Mouse (Mus musculus): Measurements from ENCODE around the gene Pappa.

Pappa gene

DNA sequence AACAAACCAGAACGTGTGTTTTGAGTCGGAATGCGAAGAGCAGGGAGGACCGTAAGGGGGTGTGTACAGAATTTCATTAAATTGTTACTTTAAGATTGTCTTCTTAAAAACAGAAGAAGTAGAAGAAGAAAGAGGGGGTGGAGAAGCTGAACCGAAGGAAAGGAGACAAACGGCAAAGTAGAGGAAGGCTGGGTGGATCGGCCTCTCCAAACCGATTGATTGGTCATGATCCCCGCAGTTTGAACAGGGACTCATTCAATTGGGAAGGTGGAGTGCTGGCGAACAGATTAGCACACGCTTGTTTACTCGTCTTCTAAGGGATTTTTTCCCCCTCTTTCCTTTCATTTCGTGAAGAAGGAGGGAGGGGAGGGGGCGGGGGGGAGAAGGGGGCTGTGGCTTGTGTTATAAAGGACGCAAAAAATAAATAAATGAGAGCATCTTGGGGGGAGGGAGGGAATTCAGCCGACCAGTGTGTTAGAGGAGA lies at the start of gene Pappa:
Gene Pappa, plus strand, starts transcription at position 434 of the 484 bp plus-strand sequence.
- peak; percentile 18 for DNase-seq (ENCODE audit: low read depth, low spot score)

DNA sequence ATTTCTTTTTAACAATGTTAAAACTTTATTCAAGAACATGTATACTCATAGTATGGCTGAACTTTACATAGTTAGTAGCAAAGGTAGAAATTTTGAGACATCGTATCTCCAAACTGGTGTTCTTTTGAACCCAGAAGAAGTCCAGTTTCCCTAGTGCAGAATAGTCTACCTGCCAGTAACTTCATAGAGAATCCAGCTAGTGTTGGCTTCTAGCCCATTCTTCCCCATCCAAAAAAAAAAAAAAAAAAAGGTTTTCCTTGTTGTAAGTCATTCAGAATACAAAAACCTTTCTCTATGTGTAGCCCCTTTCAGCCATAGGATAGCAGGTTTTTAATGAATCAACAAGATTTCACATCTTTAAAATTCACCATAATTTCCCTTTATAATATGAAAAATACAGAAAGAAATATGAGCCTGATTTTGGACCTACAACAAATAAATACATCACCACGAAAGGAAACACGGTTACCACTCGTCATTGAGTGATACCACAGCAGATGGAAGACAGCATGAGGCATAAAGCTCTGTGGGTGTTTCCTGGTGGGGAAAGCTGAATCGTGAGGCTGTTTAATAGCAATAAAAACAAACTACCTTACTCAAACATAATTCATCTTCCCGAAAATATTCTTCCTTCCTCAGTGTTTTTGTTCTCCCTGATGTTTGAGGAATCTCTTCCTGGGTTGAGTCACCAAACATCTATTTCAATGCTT lies 45.9 kb upstream of the Pappa start:
- no peak for DNase-seq (ENCODE audit: low read depth, low spot score)

DNA sequence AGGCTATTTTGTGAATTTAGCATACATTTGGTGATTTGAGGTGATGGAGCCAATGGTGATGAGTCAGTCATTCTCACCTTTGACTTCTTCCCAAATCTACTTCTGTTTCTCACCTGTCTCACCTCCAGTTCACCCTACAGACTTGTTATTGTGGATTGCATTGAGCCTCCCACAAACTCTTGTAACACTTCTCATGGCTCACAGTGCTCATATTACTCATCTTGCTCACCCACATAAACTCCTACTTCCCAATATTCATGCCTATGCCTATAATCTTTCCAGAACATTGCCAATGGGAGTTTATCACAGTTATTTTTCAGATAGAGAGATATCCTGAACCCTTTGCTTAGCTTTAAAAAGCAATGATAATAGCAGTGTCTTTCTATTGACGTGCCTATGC lies 37.1 kb upstream of the Pappa start:
- no peak for DNase-seq (ENCODE audit: low read depth, low spot score)

DNA sequence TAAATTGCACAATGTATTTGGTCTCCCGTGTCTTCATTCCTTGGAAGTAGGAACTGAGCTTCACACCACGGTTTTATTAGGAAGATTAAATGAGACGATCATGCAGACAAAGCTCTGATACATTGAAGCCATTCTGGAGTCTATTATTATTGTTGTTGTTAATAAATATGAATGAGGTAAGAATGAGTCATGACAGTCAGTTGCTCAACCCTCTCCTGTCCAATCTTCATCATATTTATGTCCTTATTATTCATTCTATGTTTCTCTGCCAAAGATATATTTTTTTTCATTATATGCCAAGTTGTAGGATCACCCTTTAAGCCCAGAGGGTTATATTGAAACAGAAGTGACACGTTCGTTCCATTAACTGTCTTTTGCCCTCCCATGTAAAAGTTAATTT lies 36.4 kb upstream of the Pappa start:
- DNase-seq (ENCODE audit: low read depth, low spot score) = no peak

DNA sequence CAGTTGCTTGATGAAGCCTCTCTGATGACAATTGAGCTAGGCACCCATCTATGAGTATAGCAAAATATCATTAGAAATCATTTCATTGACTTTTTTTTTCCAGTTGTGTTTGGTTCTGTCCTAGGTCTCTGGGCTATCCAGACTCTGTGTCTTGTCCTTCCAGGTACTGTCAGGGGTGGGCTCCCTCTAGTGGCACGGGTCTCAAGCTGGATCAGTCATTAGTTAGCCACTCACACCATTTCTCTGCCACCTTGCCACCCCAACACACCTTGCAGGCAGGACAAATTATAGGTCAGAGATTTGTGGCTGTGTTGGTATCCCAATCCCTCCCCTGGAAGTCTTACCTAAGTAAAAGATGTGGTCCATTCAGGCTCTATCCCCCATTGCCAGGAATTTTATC lies 31.8 kb upstream of the Pappa start:
- peak; percentile 44 for DNase-seq (ENCODE audit: low read depth, low spot score)

DNA sequence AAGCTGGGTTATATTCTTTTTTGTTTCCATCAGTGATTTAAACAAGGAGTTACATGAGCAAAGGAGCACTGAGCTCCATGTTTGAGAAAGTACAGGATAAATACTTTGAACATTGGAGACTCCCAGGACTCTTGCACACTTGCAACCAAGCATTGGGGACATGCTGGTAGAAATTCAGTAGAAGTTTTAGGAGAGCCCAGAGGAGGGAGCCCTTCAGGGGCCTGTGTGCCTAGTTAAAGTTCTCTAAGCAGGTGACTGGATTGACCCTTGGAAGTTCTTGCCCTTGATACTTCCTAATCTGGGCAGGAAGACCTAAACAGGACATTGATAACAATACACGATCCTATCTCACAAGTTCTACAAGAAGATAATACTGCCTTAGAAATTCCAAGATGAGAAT lies 3.6 kb upstream of the Pappa start:
- DNase-seq (ENCODE audit: low read depth, low spot score) = no peak

DNA sequence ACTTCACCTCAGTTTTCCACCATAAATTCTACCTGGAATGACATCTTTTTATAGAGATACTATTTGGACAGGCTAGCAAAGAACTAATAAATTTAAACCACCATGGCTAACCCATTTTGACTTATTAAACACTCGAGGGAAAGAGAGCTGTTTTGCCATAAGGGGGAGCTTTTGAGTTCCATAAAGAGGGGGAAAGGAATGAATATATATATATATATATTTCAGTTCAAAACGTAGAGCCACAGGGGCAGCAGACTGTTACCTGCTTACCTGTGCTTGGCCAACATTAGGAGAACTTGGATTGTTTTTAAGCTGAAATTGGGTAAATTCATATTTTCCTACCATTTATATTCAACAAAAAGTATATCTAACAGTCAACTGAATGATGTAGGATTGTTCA lies 1.1 kb upstream of the Pappa start:
- DNase-seq (ENCODE audit: low read depth, low spot score) = no peak

DNA sequence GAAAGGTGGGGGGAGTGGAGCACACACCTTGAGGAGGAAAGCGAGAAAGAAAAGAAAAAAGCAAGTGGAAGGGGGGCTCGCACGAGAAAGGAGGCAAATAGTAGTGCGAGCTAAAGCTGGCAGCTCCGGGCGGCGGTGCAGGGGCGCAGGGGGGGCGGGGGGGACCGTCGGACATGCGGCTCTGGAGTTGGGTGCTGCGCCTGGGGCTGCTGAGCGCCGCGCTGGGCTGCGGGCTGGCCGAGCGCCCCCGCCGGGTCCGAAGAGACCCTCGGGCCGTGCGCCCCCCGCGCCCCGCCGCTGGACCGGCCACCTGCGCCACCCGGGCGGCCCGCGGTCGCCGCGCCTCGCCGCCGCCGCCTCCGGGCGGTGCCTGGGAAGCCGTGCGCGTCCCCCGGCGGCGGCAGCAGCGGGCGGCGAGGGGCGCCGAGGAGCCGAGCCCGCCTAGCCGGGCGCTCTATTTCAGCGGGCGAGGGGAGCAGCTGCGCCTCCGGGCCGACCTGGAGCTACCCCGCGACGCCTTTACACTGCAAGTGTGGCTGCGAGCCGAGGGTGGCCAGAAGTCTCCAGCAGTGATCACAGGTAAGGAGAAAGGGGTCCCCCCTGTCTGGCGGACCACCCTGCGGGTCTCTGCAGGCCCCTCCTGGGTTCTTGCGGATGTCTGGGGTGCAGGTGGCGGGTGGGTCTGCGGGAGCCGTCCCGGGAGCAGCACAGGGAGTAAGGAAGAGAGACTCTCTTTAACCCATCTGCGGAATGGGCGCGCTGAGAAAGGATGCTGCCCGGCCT lies 586 bp downstream of the Pappa start:
- DNase-seq (ENCODE audit: low read depth, low spot score) = no peak

DNA sequence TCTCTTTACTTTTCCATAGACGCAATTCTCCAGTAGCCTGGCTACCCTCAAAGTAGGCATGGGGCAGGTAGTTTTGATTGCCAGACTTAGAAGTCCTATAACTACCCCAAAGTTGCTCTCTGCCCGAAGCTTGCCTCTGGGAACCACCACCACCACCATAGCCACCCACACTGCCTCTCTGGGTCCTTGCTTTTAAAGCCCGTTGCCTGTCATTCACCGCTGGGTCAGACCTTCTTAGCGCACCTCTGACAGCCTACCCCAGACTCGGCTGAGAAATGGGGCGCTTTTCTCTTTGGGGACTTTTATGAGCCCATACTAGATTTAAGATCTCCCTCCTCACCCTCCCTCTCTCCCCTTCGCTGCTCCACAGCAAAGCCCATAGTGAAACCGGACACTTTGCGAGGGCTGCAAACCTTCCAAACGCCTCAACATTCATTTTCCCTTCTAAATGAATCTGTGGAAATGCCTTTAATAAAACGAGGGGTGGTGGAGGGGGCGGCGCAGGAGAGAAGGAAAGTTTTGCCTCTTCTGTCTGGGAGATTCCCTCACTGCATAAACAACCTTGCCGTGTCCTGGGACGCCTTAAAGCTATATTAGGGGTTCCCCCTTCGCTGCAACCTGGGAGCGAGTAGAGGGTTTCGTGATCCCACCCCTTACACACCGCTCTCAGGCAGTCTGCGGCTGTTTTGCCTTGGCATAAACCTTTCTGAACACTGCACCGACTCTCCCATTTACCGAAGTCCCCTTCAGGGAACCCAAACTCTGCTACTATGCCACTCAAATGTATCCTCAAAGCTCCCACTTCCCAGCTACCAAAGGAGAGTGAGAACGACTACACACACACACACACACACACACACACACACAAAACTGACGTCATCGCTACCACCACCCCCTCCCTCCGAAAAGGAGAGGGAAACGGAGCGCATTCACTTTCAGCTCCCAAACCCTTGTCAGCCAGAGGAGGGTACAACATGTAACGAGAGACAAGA lies 1.7 kb downstream of the Pappa start:
- peak; percentile 14 for DNase-seq (ENCODE audit: low read depth, low spot score)

DNA sequence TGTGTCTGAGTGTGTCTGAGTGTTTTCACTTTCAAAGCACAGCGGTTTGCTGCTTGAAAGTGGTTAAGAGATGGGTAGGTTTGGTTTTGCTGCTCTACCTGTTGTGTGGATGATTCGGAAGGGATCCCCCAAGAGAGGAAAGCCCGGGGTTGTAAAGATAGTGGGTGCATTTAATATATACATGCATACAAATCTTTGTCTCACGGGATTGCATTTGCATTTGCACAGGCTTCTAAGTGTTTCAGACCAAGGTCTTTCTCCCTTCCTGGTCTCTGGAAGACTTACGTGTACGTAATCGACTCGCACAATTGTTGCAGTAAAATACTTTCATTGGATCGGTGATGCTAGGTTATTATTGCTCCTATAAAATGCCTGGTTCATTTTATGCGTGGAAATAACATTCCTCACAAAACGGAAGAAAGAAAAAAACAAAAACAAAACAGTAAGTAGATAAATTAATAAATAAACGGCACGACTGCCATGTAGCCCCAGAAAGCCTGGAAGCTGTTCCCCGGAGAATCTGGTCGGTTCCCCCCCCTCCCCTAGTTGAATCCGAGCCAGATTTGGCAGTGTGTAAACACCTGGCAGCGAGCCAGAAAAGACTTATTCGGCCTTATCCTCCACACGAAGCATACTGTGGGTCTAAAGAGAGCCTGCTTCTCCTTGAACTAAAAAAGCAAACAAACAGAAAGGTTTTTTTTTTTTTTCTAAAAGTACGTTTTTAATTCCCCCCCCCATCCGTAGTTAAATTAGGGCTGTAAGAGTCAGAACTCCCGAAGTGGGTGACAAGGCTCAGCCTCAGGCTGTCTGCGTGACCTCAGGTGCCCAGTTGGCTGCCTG lies 2.7 kb downstream of the Pappa start:
- DNase-seq (ENCODE audit: low read depth, low spot score) = no peak

DNA sequence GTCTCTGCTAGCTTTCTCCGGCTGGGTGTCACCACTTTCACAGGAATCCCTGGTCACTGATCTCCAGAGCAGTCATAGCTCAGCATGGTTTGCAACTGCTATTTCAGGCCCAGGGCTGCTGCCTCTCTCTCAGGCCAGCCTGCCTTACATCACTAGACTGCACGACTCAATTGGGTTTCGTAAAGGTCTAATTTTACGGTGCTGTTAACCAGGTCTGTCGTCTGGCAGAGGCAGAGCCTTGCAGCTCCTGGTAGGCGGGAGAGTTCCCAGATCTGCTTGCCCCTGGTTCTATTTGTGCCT lies 3.3 kb downstream of the Pappa start:
- DNase-seq (ENCODE audit: low read depth, low spot score) = no peak

DNA sequence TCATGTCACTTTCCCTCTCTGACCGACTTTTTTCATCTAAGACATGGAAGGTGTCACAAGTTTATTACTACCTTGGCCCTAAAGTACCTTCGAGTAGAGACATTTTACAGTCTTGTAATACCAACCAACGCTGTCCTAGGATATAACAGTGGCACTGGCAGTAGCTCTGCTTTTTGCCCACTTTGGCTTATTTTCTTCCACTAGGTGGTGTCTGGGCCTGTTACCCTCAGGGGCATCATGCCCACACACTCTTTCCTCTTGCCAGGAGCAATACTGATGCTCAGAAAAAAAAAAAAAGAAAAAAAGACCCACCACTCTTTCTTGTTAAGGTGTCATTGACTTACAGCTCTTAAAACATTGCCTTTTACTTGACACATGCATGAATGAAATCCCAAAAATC lies 8.7 kb downstream of the Pappa start:
- no peak for DNase-seq (ENCODE audit: low read depth, low spot score)

DNA sequence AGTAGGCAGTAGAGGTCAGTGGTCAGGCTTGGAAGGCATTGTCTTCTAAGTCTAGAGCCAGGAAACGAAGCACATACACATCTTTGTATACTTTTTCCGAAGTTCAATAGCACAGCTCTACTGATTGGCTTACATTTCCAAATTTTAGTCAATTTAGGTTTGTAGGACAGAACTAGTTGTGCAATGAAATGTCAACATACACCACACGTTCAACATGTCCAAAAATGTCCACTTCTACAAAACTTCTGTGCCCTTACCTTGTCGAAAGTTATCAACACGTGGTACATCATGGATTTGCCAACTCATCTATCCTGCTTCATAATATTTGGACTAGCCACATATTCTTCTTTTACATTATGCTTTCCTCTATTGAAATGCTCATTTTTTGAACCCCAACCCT lies 10.4 kb downstream of the Pappa start:
- no peak for DNase-seq (ENCODE audit: low read depth, low spot score)

DNA sequence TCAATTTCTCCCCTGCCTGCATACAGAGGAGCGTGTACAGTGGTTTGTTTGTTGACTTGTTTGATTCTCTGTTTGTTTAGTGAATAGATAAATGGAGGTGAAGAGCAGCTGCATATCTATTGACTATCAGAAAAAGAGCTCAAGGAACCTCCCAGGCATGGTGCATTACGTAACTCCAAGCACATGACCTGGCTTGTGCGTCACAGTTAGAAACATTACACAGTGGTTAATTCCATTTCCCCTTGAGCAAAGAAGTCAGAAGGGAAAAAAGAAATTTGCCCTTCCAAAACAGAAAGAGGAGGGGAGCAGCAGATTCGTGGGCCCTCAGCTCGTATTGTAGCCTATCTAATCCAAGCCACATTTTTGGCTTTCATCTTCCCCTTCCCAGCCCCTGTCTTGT lies 11.1 kb downstream of the Pappa start:
- no peak for DNase-seq (ENCODE audit: low read depth, low spot score)

DNA sequence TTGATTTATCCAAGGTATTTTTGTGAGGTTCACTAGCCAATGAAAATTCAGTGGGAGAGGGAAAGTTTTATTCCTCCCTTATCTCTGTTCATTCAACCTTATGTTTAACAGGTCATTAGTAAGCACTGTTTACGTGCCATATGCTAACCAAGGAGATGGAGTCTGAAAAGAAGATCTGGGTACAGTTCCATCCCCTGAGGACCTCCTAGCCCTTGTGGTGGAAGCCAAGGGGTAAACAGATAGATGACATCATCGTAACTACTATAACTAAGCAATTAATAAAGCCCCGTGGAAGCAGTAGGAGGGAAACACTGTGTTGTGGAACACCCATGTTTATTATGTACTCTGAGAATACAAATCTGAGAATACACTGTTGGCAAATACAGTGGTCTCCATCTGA lies 12.6 kb downstream of the Pappa start:
- no peak for DNase-seq (ENCODE audit: low read depth, low spot score)

DNA sequence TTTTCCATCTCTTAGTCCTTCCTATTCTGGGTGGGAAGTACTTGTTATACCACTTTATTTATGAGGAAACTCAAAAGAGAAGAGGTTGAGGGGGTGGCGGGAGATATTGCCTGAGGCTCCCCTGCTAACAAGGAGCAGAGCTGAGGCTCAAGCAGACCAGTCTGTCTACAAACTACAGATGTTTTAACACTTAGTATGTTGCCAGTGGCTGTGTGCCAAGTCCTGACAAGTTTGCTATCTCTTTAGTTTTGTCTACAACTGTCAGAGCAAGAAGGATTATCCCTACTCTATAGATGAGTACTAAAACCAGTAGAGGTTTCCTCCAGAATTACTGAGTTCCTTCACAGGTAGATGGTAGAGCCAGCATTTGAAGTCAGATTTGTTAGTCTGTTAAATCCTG lies 23.0 kb downstream of the Pappa start:
- no peak for DNase-seq (ENCODE audit: low read depth, low spot score)

DNA sequence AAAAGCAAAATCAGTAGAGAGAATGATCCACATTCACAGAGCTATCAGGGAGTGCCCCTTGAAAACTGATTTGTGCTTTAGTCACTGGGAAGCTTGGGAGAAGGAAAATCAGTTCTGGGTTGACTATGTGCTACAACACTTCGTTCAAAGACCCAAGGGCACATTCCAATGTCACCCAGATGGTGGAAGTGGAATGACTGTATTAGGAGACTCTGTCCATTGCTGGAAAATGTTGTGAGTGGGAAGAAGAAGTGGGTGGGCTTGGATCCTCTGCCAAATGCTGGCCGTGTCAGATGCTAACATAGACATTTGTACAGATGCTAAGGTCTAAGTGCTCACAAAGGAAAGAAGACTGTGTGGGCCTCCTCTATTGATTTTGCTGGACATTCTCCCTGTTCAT lies 29.6 kb downstream of the Pappa start:
- DNase-seq (ENCODE audit: low read depth, low spot score) = no peak

DNA sequence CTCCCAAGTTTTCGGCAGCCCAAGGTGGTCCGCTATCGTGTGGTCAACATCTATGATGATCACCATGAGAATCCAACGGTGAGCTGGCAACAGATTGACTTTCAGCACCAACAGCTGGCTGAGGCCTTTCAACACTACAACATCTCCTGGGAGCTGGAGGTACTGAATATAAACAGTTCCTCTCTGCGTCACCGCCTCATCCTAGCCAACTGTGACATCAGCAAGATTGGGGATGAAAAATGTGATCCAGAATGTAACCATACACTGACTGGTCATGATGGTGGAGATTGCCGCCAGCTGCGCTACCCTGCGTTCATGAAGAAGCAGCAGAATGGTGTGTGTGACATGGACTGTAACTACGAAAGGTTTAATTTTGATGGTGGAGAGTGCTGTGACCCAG lies 32.3 kb downstream of the Pappa start:
- DNase-seq (ENCODE audit: low read depth, low spot score) = no peak

DNA sequence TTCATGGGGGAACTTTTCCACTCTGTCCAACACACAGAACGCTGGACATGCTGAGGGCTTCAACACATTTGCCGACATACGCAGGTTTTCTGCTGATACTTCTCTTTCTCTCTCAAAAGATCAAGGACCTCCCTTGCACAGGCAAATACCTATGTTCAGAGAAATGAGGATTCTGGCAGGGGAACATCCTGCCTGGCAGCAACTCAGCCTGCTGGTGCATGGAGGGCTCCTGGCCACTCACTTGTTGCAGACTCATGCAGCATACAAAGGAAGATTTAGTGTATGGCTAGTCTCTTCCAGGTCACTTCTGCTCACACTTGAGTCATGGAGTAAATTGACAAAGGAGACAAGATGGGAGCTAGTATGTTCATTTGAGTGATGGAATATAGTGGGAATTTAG lies 34.7 kb downstream of the Pappa start:
- no peak for DNase-seq (ENCODE audit: low read depth, low spot score)

DNA sequence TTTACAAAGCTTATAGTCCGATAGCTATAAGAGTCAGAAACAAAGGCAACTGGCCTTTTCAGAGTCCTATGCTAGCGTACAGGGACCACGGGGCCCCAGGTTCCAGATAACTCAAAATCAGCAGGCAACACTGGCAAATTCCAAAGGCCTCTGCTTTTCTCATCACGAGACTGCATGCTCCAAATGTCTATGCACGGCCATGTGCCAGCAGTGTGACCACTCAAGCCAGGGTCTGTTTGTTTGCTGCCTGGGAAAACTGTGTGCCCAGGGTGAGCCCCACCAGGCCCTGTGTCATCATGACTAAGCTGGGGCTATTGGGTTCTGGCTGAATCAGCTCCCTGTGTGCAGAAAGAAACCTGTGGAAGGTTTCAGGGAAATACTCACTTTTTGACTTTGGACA lies 35.5 kb downstream of the Pappa start:
- no peak for DNase-seq (ENCODE audit: low read depth, low spot score)

DNA sequence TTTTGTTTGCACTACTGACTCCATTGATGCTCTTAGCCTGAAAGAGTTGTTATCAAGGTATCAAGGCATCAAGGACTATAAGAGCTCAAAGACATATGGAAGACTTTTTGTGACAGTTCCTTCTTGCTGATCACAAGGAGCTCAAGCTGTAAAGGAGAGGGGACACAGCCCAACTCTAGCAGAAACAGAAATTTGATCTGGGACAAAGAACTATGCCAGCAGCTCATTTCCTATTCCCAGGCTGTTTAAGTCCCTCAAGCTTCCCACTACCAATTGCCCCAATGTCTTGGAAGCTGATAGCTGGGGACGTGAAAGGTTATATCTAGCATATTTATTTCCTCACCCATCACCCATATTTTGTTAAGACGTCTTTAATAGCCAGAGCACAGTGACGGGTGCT lies 39.7 kb downstream of the Pappa start:
- no peak for DNase-seq (ENCODE audit: low read depth, low spot score)

Measured in ES-CJ7 (cell line).